Mouse (Mus musculus) yolk sac, embryonic 10.5 days (tissue): ENCODE measurements around the gene Pde11a.

Experiments used
- DNase-seq: peaks from one replicate; pipeline ENCODE4 v3.0.0-alpha.2; 2017; ENCODE audit warnings: low spot score

The Pde11a gene

GRCm38 (mm10) chr2:76090506-76090905 lies 248.1 kb downstream of the Pde11a start:
- DNase-seq = no peak

GRCm38 (mm10) chr2:76088844-76089243 lies 249.7 kb downstream of the Pde11a start:
- no peak for DNase-seq

- no peak for DNase-seq
Measured at GRCm38 (mm10) chr2:76088413-76088812, 250.2 kb downstream of the Pde11a start.

GRCm38 (mm10) chr2:76087170-76087569 lies 251.4 kb downstream of the Pde11a start:
- DNase-seq = no peak

GRCm38 (mm10) chr2:76084982-76085381 lies 253.6 kb downstream of the Pde11a start:
- no peak for DNase-seq

GRCm38 (mm10) chr2:76083901-76084300 lies 254.7 kb downstream of the Pde11a start:
- no peak for DNase-seq

GRCm38 (mm10) chr2:76083396-76083795 lies 255.2 kb downstream of the Pde11a start:
- no peak for DNase-seq

GRCm38 (mm10) chr2:76081991-76082390 lies 256.6 kb downstream of the Pde11a start:
- no peak for DNase-seq

GRCm38 (mm10) chr2:76080549-76080948 lies 258.0 kb downstream of the Pde11a start:
- no peak for DNase-seq

GRCm38 (mm10) chr2:76076838-76077237 lies 261.7 kb downstream of the Pde11a start:
- no peak for DNase-seq

- DNase-seq = no peak
Measured at GRCm38 (mm10) chr2:76076047-76076446, 262.5 kb downstream of the Pde11a start.

GRCm38 (mm10) chr2:76073079-76073478 lies 265.5 kb downstream of the Pde11a start:
- no peak for DNase-seq

GRCm38 (mm10) chr2:76070432-76071306 lies 267.9 kb downstream of the Pde11a start:
- DNase-seq = peak; percentile 72

- DNase-seq = no peak
Measured at GRCm38 (mm10) chr2:76069238-76069637, 269.3 kb downstream of the Pde11a start.

- no peak for DNase-seq
Measured at GRCm38 (mm10) chr2:76068155-76068554, 270.4 kb downstream of the Pde11a start.

- DNase-seq = no peak
Measured at GRCm38 (mm10) chr2:76067144-76067543, 271.4 kb downstream of the Pde11a start.

- DNase-seq = no peak
Measured at GRCm38 (mm10) chr2:76065292-76065691, 273.3 kb downstream of the Pde11a start.

- no peak for DNase-seq
Measured at GRCm38 (mm10) chr2:76064078-76064477, 274.5 kb downstream of the Pde11a start.

- no peak for DNase-seq
Measured at GRCm38 (mm10) chr2:76060207-76060606, 278.4 kb downstream of the Pde11a start.

- DNase-seq = no peak
Measured at GRCm38 (mm10) chr2:76059595-76059994, 279.0 kb downstream of the Pde11a start.

- DNase-seq = no peak
Measured at GRCm38 (mm10) chr2:76058661-76059467, 279.7 kb downstream of the Pde11a start.

- DNase-seq = no peak
Measured at GRCm38 (mm10) chr2:76057555-76057954, 281.0 kb downstream of the Pde11a start.

- DNase-seq = no peak
Measured at GRCm38 (mm10) chr2:76053748-76054331, 284.7 kb downstream of the Pde11a start.
